In the genomic region with DNA sequence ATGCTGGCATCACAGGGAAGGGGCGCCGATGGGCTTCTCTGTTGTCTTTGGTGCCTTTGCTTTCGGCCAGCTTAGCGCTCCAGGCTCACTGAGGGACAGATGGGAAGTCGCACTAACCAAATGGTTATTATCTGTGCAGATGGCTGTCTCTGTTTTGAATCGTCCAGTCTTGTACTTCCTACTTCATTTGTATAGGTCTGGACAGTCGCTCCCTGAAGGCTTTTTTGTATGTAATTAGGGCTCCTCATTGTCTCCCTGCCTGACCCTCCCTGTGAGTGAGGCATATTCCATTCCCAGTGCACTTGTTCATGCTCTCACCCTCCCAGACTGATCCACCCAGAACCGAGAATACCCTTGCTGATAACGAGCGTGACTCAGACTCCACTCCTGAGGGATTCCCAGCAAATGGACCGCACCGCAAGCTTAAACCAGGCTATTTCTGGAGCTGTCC, we compare ENCODE assay signal across 10 mouse cellular contexts. TPM values are rescaled to one million over a fixed set of nuclear protein-coding genes. Genes with fewer than 3 reads are reported as not detected.
DNase-seq lines count a peak whose midpoint lies in the region; ATAC-seq and TF ChIP-seq lines count a peak whose summit lies in the region.
"Had no signal": no experiment of that assay in that cellular context is flagged by ENCODE, and none has a peak within 500 bp of the region (broad histone marks: within the 10 kb centered on the region; RNA-seq: fewer than 3 reads in every experiment).

No protein-coding gene starts in this region.

- ATAC-seq in heart, embryonic 12.5 days (ENCODE audit: insufficient number of reproducible peaks, low FRiP score): no peak
- peak; percentile 56; the same call in 1 of the 2 replicates for ATAC-seq in midbrain, embryonic 16.5 days
- ATAC-seq in CD4-positive, CD25-positive, alpha-beta regulatory T cell, adult 4 months: no peak
- ATAC-seq: intestine, postnatal 0 days had no signal

- H3K9me3 ChIP-seq in heart, embryonic 12.5 days (replicated peaks): no peaks in the 10 kb centered on the region
- no peaks in the 10 kb centered on the region for H3K9me3 ChIP-seq in midbrain, embryonic 16.5 days (replicated peaks; ENCODE audit: control insufficient read depth, low read length, poor library complexity, severe bottlenecking)
- H3K9me3 ChIP-seq: liver, embryonic 15.5 days had no signal

- no peaks in the 10 kb centered on the region for H3K27me3 ChIP-seq in heart, adult 2 months (ENCODE audit: control insufficient read depth, insufficient read depth, low read length)
- no peaks in the 10 kb centered on the region for H3K27me3 ChIP-seq in heart, embryonic 12.5 days (replicated peaks)
- no peaks in the 10 kb centered on the region for H3K27me3 ChIP-seq in midbrain, embryonic 16.5 days (ENCODE audit: control insufficient read depth, insufficient read depth, low read depth, low read length)
- H3K27me3 ChIP-seq: liver, embryonic 15.5 days had no signal

- WGBS in heart, adult 2 months: 31% methylated on average over 12 of the region's 12 CpGs
- WGBS in heart, embryonic 12.5 days: 39% methylated on average over 12 of the region's 12 CpGs
- 45% methylated on average over 12 of the region's 12 CpGs for WGBS in midbrain, embryonic 16.5 days

- no peaks in the 10 kb centered on the region for H3K79me2 ChIP-seq in heart, adult 2 months (replicated peaks; ENCODE audit: control insufficient read depth, insufficient read depth, low read length)

- H3K4me3 ChIP-seq in heart, adult 2 months: no peak overlapping the region
- H3K4me3 ChIP-seq in heart, embryonic 12.5 days: no peak overlapping the region
- no peak overlapping the region for H3K4me3 ChIP-seq in midbrain, embryonic 16.5 days (ENCODE audit: low read depth, low read length)
- H3K4me3 ChIP-seq: liver, embryonic 15.5 days had no signal

- intact Hi-C loops in heart, adult 2 months (cut with DNase I): no loop called here
- intact Hi-C loops in heart, postnatal 36 days (cut with DNase I): loop anchor here (5.0 kb wide), 1 partner anchor 44 kb away; no protein-coding TSS in a partner anchor

- TF ChIP-seq POLR2A in heart, adult 2 months (IDR thresholded peaks at IDR 0.05; ENCODE audit: insufficient read depth, low read depth, low read length): no peak
- no peak for TF ChIP-seq POLR2A in brain, embryonic 14.5 days (IDR thresholded peaks at IDR 0.05; ENCODE audit: borderline replicate concordance, extremely low read depth, insufficient read depth, insufficient read length, poor library complexity, severe bottlenecking)

- TF ChIP-seq EP300 in heart, adult 2 months (IDR thresholded peaks at IDR 0.05; ENCODE audit: insufficient read depth, low read depth, low read length): no peak

- H3K27ac ChIP-seq in heart, adult 2 months: peak overlapping the region; percentile 31
- H3K27ac ChIP-seq in heart, embryonic 12.5 days (ENCODE audit: poor library complexity, severe bottlenecking): peak overlapping the region; percentile 48; the same call in 1 of the 2 replicates
- H3K27ac ChIP-seq in midbrain, embryonic 16.5 days (ENCODE audit: low read length): no peak overlapping the region
- H3K27ac ChIP-seq: liver, embryonic 15.5 days had no signal

- peak overlapping the region; percentile 52 for H3K4me2 ChIP-seq in heart, embryonic 12.5 days
- H3K4me2 ChIP-seq in midbrain, embryonic 16.5 days (ENCODE audit: low read length): peak overlapping the region; percentile 7; the same call in 1 of the 2 replicates
- H3K4me2 ChIP-seq: liver, embryonic 15.5 days had no signal

- TF ChIP-seq CTCF in heart, adult 2 months (IDR thresholded peaks at IDR 0.05): no peak
- no peak for TF ChIP-seq CTCF in brain, embryonic 14.5 days (IDR thresholded peaks at IDR 0.05; ENCODE audit: borderline replicate concordance, extremely low read depth, insufficient read depth, insufficient read length)

- no peak overlapping the region for H3K9ac ChIP-seq in heart, adult 2 months (ENCODE audit: low read depth, low read length)
- H3K9ac ChIP-seq in heart, embryonic 12.5 days: no peak overlapping the region
- no peak overlapping the region for H3K9ac ChIP-seq in midbrain, embryonic 16.5 days (ENCODE audit: low read depth, low read length)
- H3K9ac ChIP-seq: liver, embryonic 15.5 days had no signal

- peaks cover 7% of the 10 kb centered on the region for H3K4me1 ChIP-seq in heart, adult 2 months (ENCODE audit: control insufficient read depth, insufficient read depth, low read length)
- H3K4me1 ChIP-seq in heart, embryonic 12.5 days (replicated peaks): peaks cover 43% of the 10 kb centered on the region
- H3K4me1 ChIP-seq in midbrain, embryonic 16.5 days (ENCODE audit: control insufficient read depth, insufficient read depth, low read length): 0 out of 2 replicates have a peak, but pooled peaks cover 3% of the 10 kb centered on the region
- H3K4me1 ChIP-seq: liver, embryonic 15.5 days had no signal

- H3K36me3 ChIP-seq in heart, adult 2 months (ENCODE audit: control insufficient read depth, insufficient read depth, low read length): peaks cover 6% of the 10 kb centered on the region
- no peaks in the 10 kb centered on the region for H3K36me3 ChIP-seq in heart, embryonic 12.5 days
- H3K36me3 ChIP-seq in midbrain, embryonic 16.5 days (ENCODE audit: control insufficient read depth, insufficient read depth, low read length): no peaks in the 10 kb centered on the region
- H3K36me3 ChIP-seq: liver, embryonic 15.5 days had no signal

- peak in 1 of 2 experiments; percentile 50 for DNase-seq in heart, adult 2 months
- no peak for DNase-seq in heart, postnatal 36 days
- DNase-seq in brain, embryonic 14.5 days (ENCODE audit: low read depth): peak; percentile 63
- DNase-seq in yolk sac, embryonic 10.5 days (ENCODE audit: low spot score): no peak
- no peak for DNase-seq in urinary bladder, postnatal 10 days (ENCODE audit: low spot score)

RNA-seq across cellular contexts. Expression of gene Tbc1d4, which starts 47.7 kb away (rescaled TPM):
- 10 to 100 TPM; 84.1 to 90.6 TPM for total RNA-seq in heart, adult 2 months (2021)
- polyA plus RNA-seq in heart, adult 2 months (2012; rRNA removed): 33.2 and 56.4 TPM in 2 replicates
- 10 to 100 TPM; 64.9 to 93.1 TPM for total RNA-seq in heart, postnatal 36 days (2021)
- 6.8 and 9.0 TPM in 2 replicates for polyA plus RNA-seq in brain, embryonic 14.5 days (2012; rRNA removed)
- 28.8 and 29.3 TPM in 2 replicates for polyA plus RNA-seq in heart, embryonic 12.5 days (2016; fragmentation: Nextera tagmentation; extraction: Ambion mirVana)
- 8.1 and 9.4 TPM in 2 replicates for polyA plus RNA-seq in midbrain, embryonic 16.5 days (2015; fragmentation: Nextera tagmentation; extraction: Ambion mirVana)
- polyA plus RNA-seq in CD4-positive, CD25-positive, alpha-beta regulatory T cell, adult 4 months (2017; shearing (Covaris generic)): 100 to 1,000 TPM; 145 to 157 TPM
